Mouse (Mus musculus): Measurements from ENCODE around the gene Tenm4. TPM values are rescaled to one million over a fixed set of nuclear protein-coding genes. Genes with fewer than 3 reads are reported as not detected.

Gene Tenm4
- polyA plus RNA-seq, 1 experiment, result 9.8 TPM

GRCm38 (mm10) chr7:96719926-96720325, 548.9 kb downstream of the Tenm4 start:
- Histone ChIP-seq H3K4me1 (ENCODE audit: control insufficient read depth, insufficient read depth, insufficient read length, low read length) (no peaks in the 10 kb centered on the region), H3K4me3 (ENCODE audit: insufficient read depth, low read depth, low read length) (no peak overlapping the region), H3K27ac (replicated peaks; ENCODE audit: low read depth, low read length) (no peak overlapping the region)

- Histone ChIP-seq H3K4me1 (ENCODE audit: control insufficient read depth, insufficient read depth, insufficient read length, low read length) (no peaks in the 10 kb centered on the region), H3K4me3 (ENCODE audit: insufficient read depth, low read depth, low read length) (no peak overlapping the region), H3K27ac (replicated peaks; ENCODE audit: low read depth, low read length) (no peak overlapping the region)
Measured at GRCm38 (mm10) chr7:96720465-96720864, 549.4 kb downstream of the Tenm4 start.

GRCm38 (mm10) chr7:96722796-96723195, 551.8 kb downstream of the Tenm4 start:
- Histone ChIP-seq H3K27ac (replicated peaks; ENCODE audit: low read depth, low read length) (no peak overlapping the region), H3K4me1 (ENCODE audit: control insufficient read depth, insufficient read depth, insufficient read length, low read length) (no peaks in the 10 kb centered on the region), H3K4me3 (ENCODE audit: insufficient read depth, low read depth, low read length) (no peak overlapping the region)

GRCm38 (mm10) chr7:96725603-96726002, 554.6 kb downstream of the Tenm4 start:
- Histone ChIP-seq H3K4me3 (ENCODE audit: insufficient read depth, low read depth, low read length) (no peak overlapping the region), H3K27ac (replicated peaks; ENCODE audit: low read depth, low read length) (no peak overlapping the region), H3K4me1 (ENCODE audit: control insufficient read depth, insufficient read depth, insufficient read length, low read length) (no peaks in the 10 kb centered on the region)

- Histone ChIP-seq H3K4me3 (ENCODE audit: insufficient read depth, low read depth, low read length) (no peak overlapping the region), H3K4me1 (ENCODE audit: control insufficient read depth, insufficient read depth, insufficient read length, low read length) (no peaks in the 10 kb centered on the region), H3K27ac (replicated peaks; ENCODE audit: low read depth, low read length) (no peak overlapping the region)
Measured at GRCm38 (mm10) chr7:96730360-96730759, 559.3 kb downstream of the Tenm4 start.

GRCm38 (mm10) chr7:96731947-96732346, 560.9 kb downstream of the Tenm4 start:
- Histone ChIP-seq H3K4me3 (ENCODE audit: insufficient read depth, low read depth, low read length) (no peak overlapping the region), H3K27ac (replicated peaks; ENCODE audit: low read depth, low read length) (no peak overlapping the region), H3K4me1 (ENCODE audit: control insufficient read depth, insufficient read depth, insufficient read length, low read length) (no peaks in the 10 kb centered on the region)

- no peak overlapping the region for H3K27ac ChIP-seq (replicated peaks; ENCODE audit: low read depth, low read length)
- H3K4me1 ChIP-seq (ENCODE audit: control insufficient read depth, insufficient read depth, insufficient read length, low read length), result no peaks in the 10 kb centered on the region
- no peak overlapping the region for H3K4me3 ChIP-seq (ENCODE audit: insufficient read depth, low read depth, low read length)
Measured at GRCm38 (mm10) chr7:96734315-96735058, 563.4 kb downstream of the Tenm4 start.

- Histone ChIP-seq H3K4me3 (ENCODE audit: insufficient read depth, low read depth, low read length) (no peak overlapping the region), H3K27ac (replicated peaks; ENCODE audit: low read depth, low read length) (no peak overlapping the region), H3K4me1 (ENCODE audit: control insufficient read depth, insufficient read depth, insufficient read length, low read length) (no peaks in the 10 kb centered on the region)
Measured at GRCm38 (mm10) chr7:96740631-96741030, 569.6 kb downstream of the Tenm4 start.

- no peak overlapping the region for H3K27ac ChIP-seq (replicated peaks; ENCODE audit: low read depth, low read length)
Measured at GRCm38 (mm10) chr7:96742221-96742620, 571.2 kb downstream of the Tenm4 start.

GRCm38 (mm10) chr7:96745956-96746355, 574.9 kb downstream of the Tenm4 start:
- Histone ChIP-seq H3K4me1 (ENCODE audit: control insufficient read depth, insufficient read depth, insufficient read length, low read length) (no peaks in the 10 kb centered on the region), H3K4me3 (ENCODE audit: insufficient read depth, low read depth, low read length) (no peak overlapping the region), H3K27ac (replicated peaks; ENCODE audit: low read depth, low read length) (no peak overlapping the region)

More at GRCm38 (mm10) chr7:96742221-96742620, 571.2 kb downstream of the Tenm4 start:
- H3K4me3 ChIP-seq (ENCODE audit: insufficient read depth, low read depth, low read length), result no peak overlapping the region
- H3K4me1 ChIP-seq (ENCODE audit: control insufficient read depth, insufficient read depth, insufficient read length, low read length), result no peaks in the 10 kb centered on the region

GRCm38 (mm10) chr7:96746706-96747105, 575.7 kb downstream of the Tenm4 start:
- Histone ChIP-seq H3K4me1 (ENCODE audit: control insufficient read depth, insufficient read depth, insufficient read length, low read length) (no peaks in the 10 kb centered on the region), H3K27ac (replicated peaks; ENCODE audit: low read depth, low read length) (no peak overlapping the region), H3K4me3 (ENCODE audit: insufficient read depth, low read depth, low read length) (no peak overlapping the region)

GRCm38 (mm10) chr7:96748538-96749045, 577.5 kb downstream of the Tenm4 start:
- Histone ChIP-seq H3K4me3 (ENCODE audit: insufficient read depth, low read depth, low read length) (no peak overlapping the region), H3K27ac (replicated peaks; ENCODE audit: low read depth, low read length) (no peak overlapping the region), H3K4me1 (ENCODE audit: control insufficient read depth, insufficient read depth, insufficient read length, low read length) (no peaks in the 10 kb centered on the region; the same call in 1 of the 2 replicates)

- Histone ChIP-seq H3K27ac (replicated peaks; ENCODE audit: low read depth, low read length) (no peak overlapping the region), H3K4me3 (ENCODE audit: insufficient read depth, low read depth, low read length) (no peak overlapping the region), H3K4me1 (ENCODE audit: control insufficient read depth, insufficient read depth, insufficient read length, low read length) (no peaks in the 10 kb centered on the region; the same call in 1 of the 2 replicates)
Measured at GRCm38 (mm10) chr7:96749753-96750152, 578.7 kb downstream of the Tenm4 start.

GRCm38 (mm10) chr7:96751236-96751635, 580.2 kb downstream of the Tenm4 start:
- H3K4me3 ChIP-seq (ENCODE audit: insufficient read depth, low read depth, low read length), result no peak overlapping the region

GRCm38 (mm10) chr7:96752776-96753175, 581.7 kb downstream of the Tenm4 start:
- Histone ChIP-seq H3K4me1 (ENCODE audit: control insufficient read depth, insufficient read depth, insufficient read length, low read length) (no peaks in the 10 kb centered on the region; the same call in 1 of the 2 replicates), H3K27ac (replicated peaks; ENCODE audit: low read depth, low read length) (no peak overlapping the region), H3K4me3 (ENCODE audit: insufficient read depth, low read depth, low read length) (no peak overlapping the region)

More at GRCm38 (mm10) chr7:96751236-96751635, 580.2 kb downstream of the Tenm4 start:
- no peak overlapping the region for H3K27ac ChIP-seq (replicated peaks; ENCODE audit: low read depth, low read length)
- H3K4me1 ChIP-seq (ENCODE audit: control insufficient read depth, insufficient read depth, insufficient read length, low read length), result no peaks in the 10 kb centered on the region; the same call in 1 of the 2 replicates

Data from brown adipose tissue, adult 24 weeks (tissue).